Mouse (Mus musculus): ENCODE data around the gene Mif. TPM values are rescaled to one million over a fixed set of nuclear protein-coding genes. Genes with fewer than 3 reads are reported as not detected.
"Not testable (repeated sequence)": the region's sequence is repeated elsewhere in the genome, so short reads cannot be mapped to it uniquely, and the experiment has no call there.

Mif gene
- polyA plus RNA-seq, 1 experiment from 2014 or later = 1,501 TPM

GRCm38 (mm10) chr10:75896208-75896607 is 36.2 kb upstream of the Mif start:
- H3K9me3 ChIP-seq (replicated peaks; ENCODE audit: low read length) = no peaks in the 10 kb centered on the region
- ATAC-seq (replicated peaks; ENCODE audit: low FRiP score, low read depth) = no peak
- no peaks in the 10 kb centered on the region for H3K27me3 ChIP-seq (ENCODE audit: insufficient read depth, low read length)
- TF ChIP-seq CTCF (IDR thresholded peaks at IDR 0.05; ENCODE audit: low read depth) = no peak
- H3K4me1 ChIP-seq (replicated peaks; ENCODE audit: insufficient read depth, low read length) = peaks cover 7% of the 10 kb centered on the region
- 92% methylated on average over 1 of the region's 1 CpGs for WGBS
- no peak overlapping the region for H3K27ac ChIP-seq
- peaks cover 33% of the 10 kb centered on the region for H3K36me3 ChIP-seq (ENCODE audit: insufficient read depth, low read length)
- DNase-seq (ENCODE audit: low spot score) = no peak
- H3K4me3 ChIP-seq (replicated peaks; ENCODE audit: low read depth, low read length) = no peak overlapping the region
- H3K9ac ChIP-seq (ENCODE audit: low read depth, low read length) = no peak overlapping the region
- H3K4me2 ChIP-seq (ENCODE audit: low read length) = no peak overlapping the region

GRCm38 (mm10) chr10:75895730-75896129 is 35.7 kb upstream of the Mif start:
- Histone ChIP-seq H3K4me2 (ENCODE audit: low read length) (no peak overlapping the region), H3K4me3 (replicated peaks; ENCODE audit: low read depth, low read length) (no peak overlapping the region), H3K9me3 (replicated peaks; ENCODE audit: low read length) (no peaks in the 10 kb centered on the region), H3K36me3 (ENCODE audit: insufficient read depth, low read length) (peaks cover 33% of the 10 kb centered on the region), H3K27me3 (ENCODE audit: insufficient read depth, low read length) (no peaks in the 10 kb centered on the region), H3K27ac (no peak overlapping the region), H3K4me1 (replicated peaks; ENCODE audit: insufficient read depth, low read length) (peaks cover 7% of the 10 kb centered on the region), H3K9ac (ENCODE audit: low read depth, low read length) (no peak overlapping the region)
- no peak for DNase-seq (ENCODE audit: low spot score)
- no peak for ATAC-seq (replicated peaks; ENCODE audit: low FRiP score, low read depth)
- 91% methylated on average over 5 of the region's 5 CpGs for WGBS
- TF ChIP-seq CTCF (IDR thresholded peaks at IDR 0.05; ENCODE audit: low read depth) = no peak

- H3K4me1 ChIP-seq (replicated peaks; ENCODE audit: insufficient read depth, low read length) = peaks cover 8% of the 10 kb centered on the region
- no peak overlapping the region for H3K27ac ChIP-seq
- H3K4me2 ChIP-seq (ENCODE audit: low read length) = no peak overlapping the region
- no peaks in the 10 kb centered on the region for H3K27me3 ChIP-seq (ENCODE audit: insufficient read depth, low read length)
- no peak overlapping the region for H3K9ac ChIP-seq (ENCODE audit: low read depth, low read length)
- DNase-seq (ENCODE audit: low spot score) (no peak), ATAC-seq (replicated peaks; ENCODE audit: low FRiP score, low read depth) (no peak)
- WGBS = 56% methylated on average over 6 of the region's 6 CpGs
- peaks cover 24% of the 10 kb centered on the region for H3K36me3 ChIP-seq (ENCODE audit: insufficient read depth, low read length)
- H3K4me3 ChIP-seq (replicated peaks; ENCODE audit: low read depth, low read length) = no peak overlapping the region
- no peaks in the 10 kb centered on the region for H3K9me3 ChIP-seq (replicated peaks; ENCODE audit: low read length)
- no peak for TF ChIP-seq CTCF (IDR thresholded peaks at IDR 0.05; ENCODE audit: low read depth)
These were observed 34.6 kb upstream of the Mif start for GRCm38 (mm10) chr10:75894601-75895000.

GRCm38 (mm10) chr10:75893089-75893750 is 33.2 kb upstream of the Mif start, which contains the start of gene Derl3:
Gene Derl3, plus strand, starts transcription at chr10:75893413.
- Histone ChIP-seq H3K9ac (ENCODE audit: low read depth, low read length) (peak within 1 kb of the TSS; percentile 46; the same call in 1 of the 2 replicates), H3K36me3 (ENCODE audit: insufficient read depth, low read length) (peaks cover 22% of the 10 kb centered on the region), H3K9me3 (replicated peaks; ENCODE audit: low read length) (no peaks in the 10 kb centered on the region), H3K27ac (peak within 1 kb of the TSS; percentile 25; the same call in 1 of the 2 replicates), H3K4me3 (replicated peaks; ENCODE audit: low read depth, low read length) (peak within 1 kb of the TSS; percentile 34), H3K27me3 (ENCODE audit: insufficient read depth, low read length) (no peaks in the 10 kb centered on the region), H3K4me2 (ENCODE audit: low read length) (peak within 1 kb of the TSS; percentile 85), H3K4me1 (replicated peaks; ENCODE audit: insufficient read depth, low read length) (peaks cover 13% of the 10 kb centered on the region)
- no peak for TF ChIP-seq CTCF (IDR thresholded peaks at IDR 0.05; ENCODE audit: low read depth)
- 2% methylated on average over 51 of the region's 51 CpGs for WGBS
- ATAC-seq (replicated peaks; ENCODE audit: low FRiP score, low read depth) (peak; percentile 99), DNase-seq (ENCODE audit: low spot score) (peak; percentile 99)

GRCm38 (mm10) chr10:75889406-75890153 is 29.5 kb upstream of the Mif start:
- 0 out of 2 replicates have a peak overlapping the region, but pooled peaks have one; percentile 8 for H3K9ac ChIP-seq (ENCODE audit: low read depth, low read length)
- no peaks in the 10 kb centered on the region for H3K36me3 ChIP-seq (ENCODE audit: insufficient read depth, low read length)
- TF ChIP-seq CTCF (IDR thresholded peaks at IDR 0.05; ENCODE audit: low read depth) = no peak
- 23% methylated on average over 8 of the region's 8 CpGs for whole genome bisulfite sequencing
- no peaks in the 10 kb centered on the region for H3K27me3 ChIP-seq (ENCODE audit: insufficient read depth, low read length)
- no peak overlapping the region for H3K4me2 ChIP-seq (ENCODE audit: low read length)
- ATAC-seq (replicated peaks; ENCODE audit: low FRiP score, low read depth) (no peak), DNase-seq (ENCODE audit: low spot score) (peak; percentile 49)
- peaks cover 13% of the 10 kb centered on the region for H3K4me1 ChIP-seq (replicated peaks; ENCODE audit: insufficient read depth, low read length)
- H3K9me3 ChIP-seq (replicated peaks; ENCODE audit: low read length) = no peaks in the 10 kb centered on the region
- H3K27ac ChIP-seq = no peak overlapping the region
- no peak overlapping the region for H3K4me3 ChIP-seq (replicated peaks; ENCODE audit: low read depth, low read length)

GRCm38 (mm10) chr10:75887504-75887903 is 27.5 kb upstream of the Mif start:
- WGBS = 86% methylated on average over 5 of the region's 5 CpGs
- not testable (repeated sequence) for H3K36me3 ChIP-seq (ENCODE audit: insufficient read depth, low read length); H3K27ac ChIP-seq; DNase-seq (ENCODE audit: low spot score); H3K4me2 ChIP-seq (ENCODE audit: low read length); H3K9me3 ChIP-seq (replicated peaks; ENCODE audit: low read length); H3K27me3 ChIP-seq (ENCODE audit: insufficient read depth, low read length); H3K4me1 ChIP-seq (replicated peaks; ENCODE audit: insufficient read depth, low read length); ATAC-seq (replicated peaks; ENCODE audit: low FRiP score, low read depth); H3K4me3 ChIP-seq (replicated peaks; ENCODE audit: low read depth, low read length); H3K9ac ChIP-seq (ENCODE audit: low read depth, low read length)
